ENCODE assay signal across 10 mouse cellular contexts in the genomic region with DNA sequence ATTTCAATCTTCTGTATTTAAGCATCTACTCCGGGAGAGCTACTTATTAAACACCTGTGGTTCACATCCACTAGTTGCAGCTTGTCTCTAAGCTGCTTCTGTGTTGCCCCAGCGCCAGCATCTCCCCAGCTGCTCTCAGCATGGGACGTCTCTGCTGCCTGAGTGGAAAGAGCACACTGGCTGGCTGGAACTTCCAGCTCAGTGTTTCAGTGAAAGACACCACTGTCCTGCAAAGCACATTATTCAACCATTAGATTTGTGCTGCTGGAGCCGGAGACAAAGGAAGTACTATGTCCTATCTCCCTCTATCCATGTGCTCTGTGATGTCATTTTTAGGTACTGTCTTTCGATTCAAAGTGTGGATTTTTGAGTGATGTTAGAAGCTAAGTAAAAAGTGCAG.
DNase-seq lines count a peak whose midpoint lies in the region; ATAC-seq lines count a peak whose summit lies in the region.
"Had no signal": no experiment of that assay in that cellular context is flagged by ENCODE, and none has a peak within 500 bp of the region (broad histone marks: within the 10 kb centered on the region; RNA-seq: fewer than 3 reads in every experiment).

No protein-coding gene starts in this region.

- H3K27ac ChIP-seq in forebrain, embryonic 14.5 days (ENCODE audit: low read depth, low read length): no peak overlapping the region
- H3K27ac ChIP-seq in forebrain, embryonic 10.5 days: no peak overlapping the region
- no peak overlapping the region for H3K27ac ChIP-seq in neural tube, embryonic 14.5 days (ENCODE audit: low read depth, low read length)
- H3K27ac ChIP-seq: embryonic facial prominence, embryonic 12.5 days had no signal

- H3K9ac ChIP-seq in forebrain, embryonic 14.5 days (ENCODE audit: low read length): no peak overlapping the region
- H3K9ac ChIP-seq in neural tube, embryonic 14.5 days (replicated peaks; ENCODE audit: low read depth, low read length): no peak overlapping the region
- H3K9ac ChIP-seq: embryonic facial prominence, embryonic 12.5 days had no signal

- no peaks in the 10 kb centered on the region for H3K27me3 ChIP-seq in forebrain, embryonic 14.5 days (replicated peaks; ENCODE audit: control insufficient read depth, insufficient read depth, low read length)
- no peaks in the 10 kb centered on the region for H3K27me3 ChIP-seq in forebrain, embryonic 10.5 days (ENCODE audit: poor library complexity, severe bottlenecking)
- H3K27me3 ChIP-seq in neural tube, embryonic 14.5 days (ENCODE audit: control insufficient read depth, insufficient read depth, low read length): no peaks in the 10 kb centered on the region
- H3K27me3 ChIP-seq: embryonic facial prominence, embryonic 12.5 days had no signal

- 35% methylated on average over 5 of the region's 5 CpGs for WGBS in forebrain, embryonic 14.5 days
- 38% methylated on average over 5 of the region's 5 CpGs for WGBS in forebrain, embryonic 10.5 days
- 26% methylated on average over 5 of the region's 5 CpGs for WGBS in neural tube, embryonic 14.5 days

- no peak overlapping the region for H3K4me3 ChIP-seq in forebrain, embryonic 14.5 days (ENCODE audit: low read depth, low read length)
- no peak overlapping the region for H3K4me3 ChIP-seq in forebrain, embryonic 10.5 days
- no peak overlapping the region for H3K4me3 ChIP-seq in neural tube, embryonic 14.5 days (ENCODE audit: low read depth, low read length)
- H3K4me3 ChIP-seq: embryonic facial prominence, embryonic 12.5 days had no signal

- no peak overlapping the region for H3K4me2 ChIP-seq in forebrain, embryonic 14.5 days (ENCODE audit: low read length)
- H3K4me2 ChIP-seq in neural tube, embryonic 14.5 days (ENCODE audit: low read depth, low read length): no peak overlapping the region
- H3K4me2 ChIP-seq: embryonic facial prominence, embryonic 12.5 days had no signal

- H3K4me1 ChIP-seq in forebrain, embryonic 14.5 days (ENCODE audit: control insufficient read depth, insufficient read depth, low read length): no peaks in the 10 kb centered on the region
- H3K4me1 ChIP-seq in forebrain, embryonic 10.5 days: no peaks in the 10 kb centered on the region
- H3K4me1 ChIP-seq in neural tube, embryonic 14.5 days (ENCODE audit: control insufficient read depth, insufficient read depth, low read length): no peaks in the 10 kb centered on the region
- H3K4me1 ChIP-seq: embryonic facial prominence, embryonic 12.5 days had no signal

- peak; percentile 9 for DNase-seq in forebrain, embryonic 14.5 days (ENCODE audit: low spot score)
- no peak for DNase-seq in forebrain, embryonic 10.5 days (ENCODE audit: extremely low spot score, low spot score)
- DNase-seq in embryo, embryonic 10.5 days (ENCODE audit: low spot score): peak; percentile 33
- DNase-seq in layer of hippocampus, postnatal 10 days (ENCODE audit: low spot score in 2 of 2): peak; percentile 38 to 49
- no peak for DNase-seq in urinary bladder, postnatal 36 days (ENCODE audit: low spot score in 2 of 2)
- no peak for DNase-seq in gastrocnemius, adult 18-20 months (ENCODE audit: low spot score)
- DNase-seq: lung, postnatal 36 days had no signal

- no peaks in the 10 kb centered on the region for H3K9me3 ChIP-seq in forebrain, embryonic 14.5 days (replicated peaks; ENCODE audit: control insufficient read depth, low read length)
- H3K9me3 ChIP-seq in forebrain, embryonic 10.5 days: no peaks in the 10 kb centered on the region
- no peaks in the 10 kb centered on the region for H3K9me3 ChIP-seq in neural tube, embryonic 14.5 days (ENCODE audit: control insufficient read depth, low read length)
- H3K9me3 ChIP-seq: embryonic facial prominence, embryonic 12.5 days had no signal

- no peaks in the 10 kb centered on the region for H3K36me3 ChIP-seq in forebrain, embryonic 14.5 days (ENCODE audit: control insufficient read depth, insufficient read depth, low read length)
- no peaks in the 10 kb centered on the region for H3K36me3 ChIP-seq in forebrain, embryonic 10.5 days (replicated peaks)
- no peaks in the 10 kb centered on the region for H3K36me3 ChIP-seq in neural tube, embryonic 14.5 days (ENCODE audit: control insufficient read depth, insufficient read depth, low read length)
- H3K36me3 ChIP-seq: embryonic facial prominence, embryonic 12.5 days had no signal

- ATAC-seq in forebrain, embryonic 14.5 days: no peak
- peak; percentile 82 for ATAC-seq in neural tube, embryonic 14.5 days (ENCODE audit: low read depth)
- no peak for ATAC-seq in erythroblast, adult 5-6 weeks (replicated peaks; ENCODE audit: low FRiP score, poor library complexity, severe bottlenecking)

Comparison
In these comparisons a context has a peak if more than half of its experiments do, and no peak if none do; other contexts are left out.
1. DNase-seq: peak in forebrain, embryonic 14.5 days (single experiment), embryo, embryonic 10.5 days (single experiment) and layer of hippocampus, postnatal 10 days (2 of 2); none in forebrain, embryonic 10.5 days (single experiment), urinary bladder, postnatal 36 days (0 of 2) and gastrocnemius, adult 18-20 months (single experiment).